Mouse (Mus musculus) CH12.LX (cell line): Measurements from ENCODE around the gene Psmb6.

ENCODE experiments used
- BHLHE40 ChIP-seq: IDR thresholded peaks from 2 replicates; pipeline ENCODE4 v1.6.1; 2011; ENCODE audit warnings: mild to moderate bottlenecking, low read depth, low read length, improper control_type of control experiment
- CHD1 ChIP-seq: IDR thresholded peaks from 2 replicates; pipeline ENCODE4 v1.6.1; 2012; ENCODE audit warnings: low read depth, low read length, improper control_type of control experiment, inconsistent platforms
- CHD2 ChIP-seq: IDR thresholded peaks from 2 replicates; pipeline ENCODE4 v1.6.1; 2011; ENCODE audit warnings: low read length, improper control_type of control experiment
- CTCF ChIP-seq, 2 experiments: IDR thresholded peaks in 1 of 2; conservative IDR thresholded peaks in 1 of 2; 2 replicates each; pipeline ENCODE4 v1.5.1; 2011 to 2012; ENCODE audit warnings: low read depth in 2 of 2, low read length in 2 of 2, improper control_type of control experiment in 1 of 2, inconsistent platforms in 1 of 2, mild to moderate bottlenecking in 1 of 2, moderate library complexity in 1 of 2
- ELF1 ChIP-seq: IDR thresholded peaks from 2 replicates; pipeline ENCODE4 v1.6.1; 2014; ENCODE audit warnings: low read depth, mild to moderate bottlenecking, inconsistent platforms, low read length, improper control_type of control experiment
- EP300 ChIP-seq: IDR thresholded peaks from 2 replicates; pipeline ENCODE4 v1.6.1; 2011; ENCODE audit warnings: low read length, improper control_type of control experiment
- MAFK ChIP-seq: IDR thresholded peaks from 2 replicates; pipeline ENCODE4 v1.6.1; 2011; ENCODE audit warnings: low read length, improper control_type of control experiment; ENCODE audit not compliant: insufficient replicate concordance
- NELFE ChIP-seq: IDR thresholded peaks from 2 replicates; pipeline ENCODE4 v1.6.1; 2011; ENCODE audit warnings: low read depth, low read length, improper control_type of control experiment
- POLR2A ChIP-seq: IDR thresholded peaks from 2 replicates; pipeline ENCODE4 v1.6.1; 2011; ENCODE audit warnings: low read depth, mild to moderate bottlenecking, improper control_type of control experiment, low read length
- SIN3A ChIP-seq: IDR thresholded peaks from 2 replicates; pipeline ENCODE4 v1.6.1; 2012; ENCODE audit warnings: low read length, improper control_type of control experiment, inconsistent platforms
- UBTF ChIP-seq: IDR thresholded peaks from 2 replicates; pipeline ENCODE4 v1.6.1; 2012; ENCODE audit warnings: low read depth, mild to moderate bottlenecking, inconsistent platforms, low read length, improper control_type of control experiment, moderate library complexity
- ZC3H11A ChIP-seq: IDR thresholded peaks from 2 replicates; pipeline ENCODE4 v1.6.1; 2012; ENCODE audit warnings: low read depth, mild to moderate bottlenecking, inconsistent platforms, low read length, improper control_type of control experiment
- ZKSCAN1 ChIP-seq: IDR thresholded peaks from 2 replicates; pipeline ENCODE4 v1.6.1; 2012; ENCODE audit warnings: low read depth, inconsistent platforms, low read length, improper control_type of control experiment, borderline replicate concordance

- TF ChIP-seq POLR2A, result no peak
- TF ChIP-seq EP300, result 0 out of 2 replicates have a peak, but pooled peaks have one; percentile 36
- TF ChIP-seq SIN3A, result peak; percentile 83
- peak; percentile 54 for TF ChIP-seq ELF1
- no peak for TF ChIP-seq ZKSCAN1
- no peak for TF ChIP-seq MAFK
- TF ChIP-seq ZC3H11A, result no peak
- no peak for TF ChIP-seq CTCF (conservative IDR thresholded peaks at IDR 0.05 in 1 of 2, IDR thresholded peaks at IDR 0.05 in 1 of 2; ENCODE audit: low read depth in 2 of 2, low read length in 2 of 2)
- TF ChIP-seq BHLHE40, result peak; percentile 38
- TF ChIP-seq CHD1, result 0 out of 2 replicates have a peak, but pooled peaks have one; percentile 21
- no peak; the same call in 1 of the 2 replicates for TF ChIP-seq NELFE
- no peak for TF ChIP-seq CHD2
- 0 out of 2 replicates have a peak, but pooled peaks have one; percentile 40 for TF ChIP-seq UBTF
Observed at GRCm38 (mm10) chr11:70563470-70564275, 38.5 kb downstream of the Psmb6 start.
